Mouse (Mus musculus) cerebellum, adult 2 months (tissue): ENCODE results near the gene Olfml2a. TPM values are rescaled to one million over a fixed set of nuclear protein-coding genes. Genes with fewer than 3 reads are reported as not detected.

ENCODE experiments used
- DNase-seq, 2 experiments: peaks; one replicate each; pipeline ENCODE4 v3.0.0; 2021
- H3K27ac ChIP-seq: fragments of 200-500 bp; 2 replicates; pipeline ENCODE4 v1.5.1; 2012; ENCODE audit warnings: low read length, control low read depth, inconsistent platforms; ENCODE audit not compliant: insufficient read depth
- H3K27me3 ChIP-seq: fragments of 200-500 bp; 2 replicates; pipeline ENCODE4 v1.6.1; 2012; ENCODE audit warnings: inconsistent platforms, mild to moderate bottlenecking, low read length, moderate library complexity; ENCODE audit not compliant: control insufficient read depth, insufficient read depth
- H3K4me1 ChIP-seq: fragments of 200-500 bp; 2 replicates; pipeline ENCODE4 v1.6.1; 2011; ENCODE audit warnings: low read length; ENCODE audit not compliant: control insufficient read depth, insufficient read depth
- H3K4me3 ChIP-seq: fragments of 200-500 bp; replicated peaks from 2 replicates; pipeline ENCODE3; 2011; ENCODE audit warnings: mild to moderate bottlenecking, low read depth, low read length, control low read depth; ENCODE audit not compliant: insufficient read depth
- CTCF ChIP-seq: fragments of 200-500 bp; IDR thresholded peaks from 2 replicates; pipeline ENCODE4 v1.5.1; 2011; ENCODE audit warnings: low read depth, mild to moderate bottlenecking, control low read depth, low read length, moderate library complexity, borderline replicate concordance; ENCODE audit not compliant: insufficient read depth
- POLR2A ChIP-seq: fragments of 200-500 bp; IDR thresholded peaks from 2 replicates; pipeline ENCODE4 v1.6.1; 2011; ENCODE audit warnings: low read length, control low read depth, borderline replicate concordance; ENCODE audit not compliant: insufficient read depth
- WGBS: fragments of 180-500 bp; shearing (Covaris S2); methylation state at CpG from one replicate; pipeline ENCODE4 v1.1.7; 2018; 5-methylcytosine and 5-hydroxymethylcytosine counted together
- polyA plus RNA-seq: library from polyadenylated mRNA; depleted of rRNA; stranded (reverse); fragments of >200 nt; gene quantifications from 2 replicates; pipeline ENCODE4 v1.2.3, GENCODE M21; 2012

The Olfml2a gene
- polyA plus RNA-seq, 1 experiment: 0.95 TPM

- 83% methylated on average over 2 of the region's 2 CpGs for WGBS
- H3K4me1 ChIP-seq: no peaks in the 10 kb centered on the region
- H3K27me3 ChIP-seq: no peaks in the 10 kb centered on the region
- H3K27ac ChIP-seq: no peak overlapping the region
- TF ChIP-seq POLR2A (no peak), CTCF (no peak)
- DNase-seq: no peak
- H3K4me3 ChIP-seq: no peak overlapping the region
Observed at GRCm38 (mm10) chr2:38930269-38930668, 1.5 kb upstream of the Olfml2a start.

GRCm38 (mm10) chr2:38933931-38934330, 2.2 kb downstream of the Olfml2a start:
- WGBS: 38% methylated on average over 2 of the region's 2 CpGs
- Histone ChIP-seq H3K27ac (no peak overlapping the region), H3K27me3 (no peaks in the 10 kb centered on the region), H3K4me1 (no peaks in the 10 kb centered on the region), H3K4me3 (no peak overlapping the region)
- TF ChIP-seq POLR2A: no peak
- TF ChIP-seq CTCF: no peak
- DNase-seq: no peak

- H3K4me3 ChIP-seq: no peak overlapping the region
- TF ChIP-seq CTCF (no peak), POLR2A (no peak)
- DNase-seq: no peak
- WGBS: 48% methylated on average over 5 of the region's 5 CpGs
- H3K27ac ChIP-seq: no peak overlapping the region
- H3K27me3 ChIP-seq: no peaks in the 10 kb centered on the region
- H3K4me1 ChIP-seq: no peaks in the 10 kb centered on the region
Observed at GRCm38 (mm10) chr2:38934936-38935335, 3.2 kb downstream of the Olfml2a start.

GRCm38 (mm10) chr2:38936721-38937378, 5.1 kb downstream of the Olfml2a start:
- 58% methylated on average over 9 of the region's 9 CpGs for WGBS
- Histone ChIP-seq H3K4me3 (no peak overlapping the region), H3K27me3 (no peaks in the 10 kb centered on the region), H3K27ac (no peak overlapping the region), H3K4me1 (no peaks in the 10 kb centered on the region)
- no peak for DNase-seq
- no peak for TF ChIP-seq CTCF
- no peak for TF ChIP-seq POLR2A

GRCm38 (mm10) chr2:38937396-38937795, 5.6 kb downstream of the Olfml2a start:
- DNase-seq: no peak
- no peak for TF ChIP-seq POLR2A
- no peak for TF ChIP-seq CTCF
- Histone ChIP-seq H3K4me3 (no peak overlapping the region), H3K27ac (no peak overlapping the region), H3K27me3 (no peaks in the 10 kb centered on the region), H3K4me1 (no peaks in the 10 kb centered on the region)
- 70% methylated on average over 3 of the region's 3 CpGs for WGBS

GRCm38 (mm10) chr2:38938007-38938406, 6.2 kb downstream of the Olfml2a start:
- H3K4me1 ChIP-seq: no peaks in the 10 kb centered on the region
- H3K4me3 ChIP-seq: no peak overlapping the region
- DNase-seq: no peak
- H3K27ac ChIP-seq: no peak overlapping the region
- no peaks in the 10 kb centered on the region for H3K27me3 ChIP-seq
- TF ChIP-seq CTCF (no peak), POLR2A (no peak)
- 83% methylated on average over 1 of the region's 1 CpGs for WGBS

GRCm38 (mm10) chr2:38939047-38939446, 7.3 kb downstream of the Olfml2a start:
- no peak overlapping the region for H3K4me3 ChIP-seq
- no peak overlapping the region for H3K27ac ChIP-seq
- H3K27me3 ChIP-seq: no peaks in the 10 kb centered on the region
- TF ChIP-seq POLR2A: no peak
- no peak for TF ChIP-seq CTCF
- WGBS: 74% methylated on average over 2 of the region's 2 CpGs
- H3K4me1 ChIP-seq: no peaks in the 10 kb centered on the region
- DNase-seq: no peak

- TF ChIP-seq POLR2A (no peak), CTCF (no peak)
- 81% methylated on average over 14 of the region's 14 CpGs for WGBS
Observed at GRCm38 (mm10) chr2:38941426-38941825, 9.6 kb downstream of the Olfml2a start.

GRCm38 (mm10) chr2:38941898-38942297, 10.1 kb downstream of the Olfml2a start:
- TF ChIP-seq CTCF (no peak), POLR2A (no peak)
- no peak overlapping the region for H3K27ac ChIP-seq

More at GRCm38 (mm10) chr2:38941426-38941825, 9.6 kb downstream of the Olfml2a start:
- no peak for DNase-seq
- Histone ChIP-seq H3K4me3 (no peak overlapping the region), H3K27ac (no peak overlapping the region), H3K27me3 (no peaks in the 10 kb centered on the region), H3K4me1 (no peaks in the 10 kb centered on the region)

More at GRCm38 (mm10) chr2:38941898-38942297, 10.1 kb downstream of the Olfml2a start:
- Histone ChIP-seq H3K4me3 (no peak overlapping the region), H3K4me1 (no peaks in the 10 kb centered on the region), H3K27me3 (no peaks in the 10 kb centered on the region)
- no peak for DNase-seq
- 91% methylated on average over 2 of the region's 2 CpGs for WGBS
